Mouse (Mus musculus): Measurements from ENCODE around the gene Prkn. TPM values are rescaled to one million over a fixed set of nuclear protein-coding genes. Genes with fewer than 3 reads are reported as not detected.

Prkn gene
- total RNA-seq, 2 experiments from 2014 or later: 1.3 TPM; not detected in 1

- no peak for ATAC-seq (replicated peaks; ENCODE audit: low FRiP score, poor library complexity, severe bottlenecking)
Observed at GRCm38 (mm10) chr17:11235273-11235672, 395.1 kb downstream of the Prkn start.

DNA sequence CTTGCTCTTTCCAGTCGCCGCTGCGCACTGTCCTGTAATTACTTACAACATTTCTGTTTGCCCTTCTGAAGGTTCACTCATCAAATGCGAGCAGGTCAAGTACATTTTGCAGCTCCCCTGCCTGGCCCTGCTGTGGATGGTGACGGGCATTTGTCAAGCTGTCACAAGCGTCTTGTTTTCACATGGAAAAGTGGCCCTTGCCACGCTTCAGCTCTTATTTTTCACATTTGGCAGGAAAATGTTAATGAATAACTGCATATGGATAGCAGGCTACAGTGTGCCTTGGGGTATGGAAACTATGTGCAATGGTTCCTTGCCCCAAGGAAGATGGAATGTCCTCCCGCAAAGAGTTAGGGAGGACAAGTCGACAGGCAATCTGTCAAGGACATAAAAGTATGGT lies 404.9 kb downstream of the Prkn start:
- no peak for ATAC-seq (replicated peaks; ENCODE audit: low FRiP score, poor library complexity, severe bottlenecking)

DNA sequence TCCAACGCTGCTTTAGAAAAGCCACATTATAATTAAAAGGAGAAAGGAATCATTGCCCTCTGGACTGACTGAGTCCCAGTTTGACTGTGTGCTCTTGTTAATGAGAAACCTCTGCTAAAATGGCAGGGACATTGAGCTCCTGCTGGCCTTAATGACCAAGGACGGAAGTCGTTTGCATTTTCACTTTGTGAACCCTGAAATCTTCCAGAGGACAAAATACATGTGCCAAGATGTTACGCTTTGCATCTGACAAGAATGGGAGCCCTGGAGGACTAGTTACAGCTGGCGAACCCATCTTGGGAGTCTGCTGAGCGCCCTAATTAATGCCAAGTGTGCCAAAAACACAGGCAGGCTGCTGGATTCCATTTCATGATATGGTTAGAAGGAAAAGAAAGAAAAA lies 409.0 kb downstream of the Prkn start:
- no peak for ATAC-seq (replicated peaks; ENCODE audit: low FRiP score, poor library complexity, severe bottlenecking)

- ATAC-seq (replicated peaks; ENCODE audit: low FRiP score, poor library complexity, severe bottlenecking): no peak
Observed at GRCm38 (mm10) chr17:11260663-11261062, 420.5 kb downstream of the Prkn start.

DNA sequence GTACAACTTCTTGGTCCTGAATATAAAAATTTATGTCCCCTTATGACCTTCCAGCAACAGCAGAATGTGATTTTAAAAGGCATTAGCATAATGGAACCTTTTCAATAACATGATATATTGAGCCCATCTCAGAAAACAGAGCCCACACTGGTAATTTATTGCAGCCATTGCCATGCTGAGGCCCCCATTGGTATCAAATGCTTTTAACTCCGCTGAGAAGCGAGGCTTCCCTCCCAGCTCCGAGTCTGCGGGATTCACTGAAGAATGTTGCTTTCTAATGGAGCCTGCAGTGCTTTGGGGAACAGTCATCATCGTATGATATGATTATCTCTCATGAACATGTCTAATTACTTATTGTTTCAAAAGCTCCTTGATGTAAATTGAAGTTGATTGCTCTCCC lies 421.5 kb downstream of the Prkn start:
- ATAC-seq (replicated peaks; ENCODE audit: low FRiP score, poor library complexity, severe bottlenecking): no peak

- no peak for ATAC-seq (replicated peaks; ENCODE audit: low FRiP score, poor library complexity, severe bottlenecking)
Observed at GRCm38 (mm10) chr17:11267951-11268350, 427.8 kb downstream of the Prkn start.

- no peak for ATAC-seq (replicated peaks; ENCODE audit: low FRiP score, poor library complexity, severe bottlenecking)
Observed at GRCm38 (mm10) chr17:11270179-11270578, 430.0 kb downstream of the Prkn start.

DNA sequence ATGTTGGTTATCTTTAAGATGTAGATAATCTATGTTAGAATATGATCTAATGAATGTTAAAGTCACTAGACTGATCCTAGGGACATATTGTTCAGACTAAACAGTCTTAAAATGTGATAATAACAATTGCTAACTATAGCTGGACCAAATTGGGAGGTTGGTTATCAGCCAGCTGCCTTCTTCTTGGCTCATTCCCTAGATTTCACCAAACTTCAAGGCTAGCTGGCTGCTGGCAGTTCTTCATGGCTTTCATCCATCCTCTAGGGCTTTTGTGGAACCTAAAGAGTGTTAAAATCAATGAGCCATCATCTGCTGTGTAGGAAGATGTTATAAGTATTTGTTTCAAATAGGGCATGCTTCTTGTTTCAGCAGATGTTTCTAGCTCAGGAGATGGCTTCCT lies 431.7 kb downstream of the Prkn start:
- ATAC-seq (replicated peaks; ENCODE audit: low FRiP score, poor library complexity, severe bottlenecking): no peak

- ATAC-seq (replicated peaks; ENCODE audit: low FRiP score, poor library complexity, severe bottlenecking): no peak
Observed at GRCm38 (mm10) chr17:11284246-11284645, 444.1 kb downstream of the Prkn start.

- ATAC-seq (replicated peaks; ENCODE audit: low FRiP score, poor library complexity, severe bottlenecking): no peak
Observed at GRCm38 (mm10) chr17:11290183-11290582, 450.0 kb downstream of the Prkn start.

GRCm38 (mm10) chr17:11303116-11303515 lies 462.9 kb downstream of the Prkn start:
- no peak for ATAC-seq (replicated peaks; ENCODE audit: low FRiP score, poor library complexity, severe bottlenecking)

GRCm38 (mm10) chr17:11309843-11310242 lies 469.7 kb downstream of the Prkn start:
- no peak for ATAC-seq (replicated peaks; ENCODE audit: low FRiP score, poor library complexity, severe bottlenecking)

- no peak for ATAC-seq (replicated peaks; ENCODE audit: low FRiP score, poor library complexity, severe bottlenecking)
Observed at GRCm38 (mm10) chr17:11314163-11314562, 474.0 kb downstream of the Prkn start.

GRCm38 (mm10) chr17:11315675-11316074 lies 475.5 kb downstream of the Prkn start:
- no peak for ATAC-seq (replicated peaks; ENCODE audit: low FRiP score, poor library complexity, severe bottlenecking)

DNA sequence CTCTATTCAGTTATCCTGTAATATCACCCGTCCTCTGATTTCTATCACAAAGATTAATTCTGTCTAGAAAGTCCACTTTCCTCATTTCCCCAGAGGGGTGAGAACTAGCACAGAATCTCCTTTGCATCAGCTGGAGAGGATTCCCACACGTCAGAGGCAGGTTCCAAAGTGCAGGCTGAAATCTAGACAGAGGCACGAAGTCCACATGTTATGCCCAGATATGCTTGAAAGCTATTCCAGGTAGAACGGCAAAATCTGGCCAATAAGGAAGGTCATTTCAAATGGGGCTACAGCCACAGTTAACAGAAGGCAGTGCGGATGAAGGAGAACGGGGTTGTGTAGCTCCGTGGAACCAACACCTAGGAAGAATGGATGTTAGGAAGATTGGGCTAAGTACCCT lies 478.8 kb downstream of the Prkn start:
- ATAC-seq (replicated peaks; ENCODE audit: low FRiP score, poor library complexity, severe bottlenecking): no peak

GRCm38 (mm10) chr17:11319666-11320360 lies 479.6 kb downstream of the Prkn start:
- ATAC-seq (replicated peaks; ENCODE audit: low FRiP score, poor library complexity, severe bottlenecking): no peak

- ATAC-seq (replicated peaks; ENCODE audit: low FRiP score, poor library complexity, severe bottlenecking): no peak
Observed at GRCm38 (mm10) chr17:11332081-11332480, 491.9 kb downstream of the Prkn start.

DNA sequence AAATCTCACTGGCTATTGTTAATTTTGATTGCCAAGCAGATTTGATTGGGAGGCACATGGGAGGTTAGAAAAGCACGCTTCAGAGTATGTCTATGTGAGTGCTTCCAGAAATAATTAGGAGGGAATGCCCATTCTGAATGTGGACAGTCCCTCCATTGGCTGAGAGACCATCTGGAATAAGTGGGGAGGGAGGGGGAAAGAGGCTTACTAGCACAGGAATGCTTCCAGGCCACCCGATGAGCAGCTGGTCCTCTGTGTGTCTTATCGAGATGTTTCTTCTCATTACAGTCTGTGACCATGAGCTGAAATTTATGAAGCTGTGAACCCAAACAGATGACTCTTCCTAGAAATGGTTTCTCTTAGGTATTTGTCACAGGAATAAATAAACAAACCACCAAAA lies 493.6 kb downstream of the Prkn start:
- no peak for ATAC-seq (replicated peaks; ENCODE audit: low FRiP score, poor library complexity, severe bottlenecking)

- no peak for ATAC-seq (replicated peaks; ENCODE audit: low FRiP score, poor library complexity, severe bottlenecking)
Observed at GRCm38 (mm10) chr17:11336156-11336555, 496.0 kb downstream of the Prkn start.

- no peak for ATAC-seq (replicated peaks; ENCODE audit: low FRiP score, poor library complexity, severe bottlenecking)
Observed at GRCm38 (mm10) chr17:11340368-11340767, 500.2 kb downstream of the Prkn start.

- no peak for ATAC-seq (replicated peaks; ENCODE audit: low FRiP score, poor library complexity, severe bottlenecking)
Observed at GRCm38 (mm10) chr17:11346310-11346709, 506.1 kb downstream of the Prkn start.

Measured in erythroid progenitor cell, adult 5-6 weeks (primary cell).